Mouse (Mus musculus): ENCODE measurements around the gene Zfpm1. TPM values are rescaled to one million over a fixed set of nuclear protein-coding genes. Genes with fewer than 3 reads are reported as not detected.

The Zfpm1 gene
- polyA plus RNA-seq, 1 experiment: 5.8 TPM

- Histone ChIP-seq H3K27ac (ENCODE audit: insufficient read depth, low read depth, low read length) (no peak overlapping the region), H3K4me1 (ENCODE audit: control insufficient read depth, insufficient read depth, low read length) (no peaks in the 10 kb centered on the region), H3K4me3 (ENCODE audit: insufficient read depth, low read length) (no peak overlapping the region)
- TF ChIP-seq CTCF (IDR thresholded peaks at IDR 0.05; ENCODE audit: low read depth, low read length): no peak
- no peak for TF ChIP-seq POLR2A (IDR thresholded peaks at IDR 0.05; ENCODE audit: borderline replicate concordance, low read depth, low read length)
Observed at GRCm38 (mm10) chr8:122362271-122362670, 80.3 kb downstream of the Zfpm1 start.

GRCm38 (mm10) chr8:122362967-122363366 is 81.0 kb downstream of the Zfpm1 start:
- TF ChIP-seq CTCF (IDR thresholded peaks at IDR 0.05; ENCODE audit: low read depth, low read length) (no peak), POLR2A (IDR thresholded peaks at IDR 0.05; ENCODE audit: borderline replicate concordance, low read depth, low read length) (no peak)
- Histone ChIP-seq H3K4me1 (ENCODE audit: control insufficient read depth, insufficient read depth, low read length) (no peaks in the 10 kb centered on the region), H3K4me3 (ENCODE audit: insufficient read depth, low read length) (no peak overlapping the region), H3K27ac (ENCODE audit: insufficient read depth, low read depth, low read length) (no peak overlapping the region)

GRCm38 (mm10) chr8:122368494-122368893 is 86.6 kb downstream of the Zfpm1 start:
- Histone ChIP-seq H3K4me3 (ENCODE audit: insufficient read depth, low read length) (no peak overlapping the region), H3K4me1 (ENCODE audit: control insufficient read depth, insufficient read depth, low read length) (peaks cover 2% of the 10 kb centered on the region; the same call in 1 of the 2 replicates)

GRCm38 (mm10) chr8:122369665-122370064 is 87.7 kb downstream of the Zfpm1 start:
- Histone ChIP-seq H3K4me3 (ENCODE audit: insufficient read depth, low read length) (no peak overlapping the region), H3K27ac (ENCODE audit: insufficient read depth, low read depth, low read length) (no peak overlapping the region), H3K4me1 (ENCODE audit: control insufficient read depth, insufficient read depth, low read length) (peaks cover 2% of the 10 kb centered on the region; the same call in 1 of the 2 replicates)
- TF ChIP-seq CTCF (IDR thresholded peaks at IDR 0.05; ENCODE audit: low read depth, low read length) (peak; percentile 50; the same call in 1 of the 2 replicates), POLR2A (IDR thresholded peaks at IDR 0.05; ENCODE audit: borderline replicate concordance, low read depth, low read length) (no peak)

More at GRCm38 (mm10) chr8:122368494-122368893, 86.6 kb downstream of the Zfpm1 start:
- H3K27ac ChIP-seq (ENCODE audit: insufficient read depth, low read depth, low read length): no peak overlapping the region
- no peak for TF ChIP-seq POLR2A (IDR thresholded peaks at IDR 0.05; ENCODE audit: borderline replicate concordance, low read depth, low read length)
- no peak for TF ChIP-seq CTCF (IDR thresholded peaks at IDR 0.05; ENCODE audit: low read depth, low read length)

GRCm38 (mm10) chr8:122371706-122372105 is 89.8 kb downstream of the Zfpm1 start:
- H3K4me3 ChIP-seq (ENCODE audit: insufficient read depth, low read length): no peak overlapping the region
- no peak overlapping the region for H3K27ac ChIP-seq (ENCODE audit: insufficient read depth, low read depth, low read length)
- peaks cover 2% of the 10 kb centered on the region; the same call in 1 of the 2 replicates for H3K4me1 ChIP-seq (ENCODE audit: control insufficient read depth, insufficient read depth, low read length)
- TF ChIP-seq POLR2A (IDR thresholded peaks at IDR 0.05; ENCODE audit: borderline replicate concordance, low read depth, low read length): no peak

- H3K4me3 ChIP-seq (ENCODE audit: insufficient read depth, low read length): peak overlapping the region; percentile 58
- H3K27ac ChIP-seq (ENCODE audit: insufficient read depth, low read depth, low read length): no peak overlapping the region
- peaks cover 7% of the 10 kb centered on the region for H3K4me1 ChIP-seq (ENCODE audit: control insufficient read depth, insufficient read depth, low read length)
- no peak for TF ChIP-seq CTCF (IDR thresholded peaks at IDR 0.05; ENCODE audit: low read depth, low read length)
- no peak for TF ChIP-seq POLR2A (IDR thresholded peaks at IDR 0.05; ENCODE audit: borderline replicate concordance, low read depth, low read length)
Observed at GRCm38 (mm10) chr8:122375320-122375719, 93.4 kb downstream of the Zfpm1 start.

GRCm38 (mm10) chr8:122375751-122376364 is 93.9 kb downstream of the Zfpm1 start:
- H3K4me1 ChIP-seq (ENCODE audit: control insufficient read depth, insufficient read depth, low read length): peaks cover 7% of the 10 kb centered on the region
- H3K4me3 ChIP-seq (ENCODE audit: insufficient read depth, low read length): peak overlapping the region; percentile 58
- H3K27ac ChIP-seq (ENCODE audit: insufficient read depth, low read depth, low read length): peak overlapping the region; percentile 41
- TF ChIP-seq CTCF (IDR thresholded peaks at IDR 0.05; ENCODE audit: low read depth, low read length) (no peak), POLR2A (IDR thresholded peaks at IDR 0.05; ENCODE audit: borderline replicate concordance, low read depth, low read length) (no peak)

GRCm38 (mm10) chr8:122376365-122377231 is 94.7 kb downstream of the Zfpm1 start, which contains the start of gene Zc3h18:
TSS of gene Zc3h18 (plus strand) at chr8:122376609.
- no peak for TF ChIP-seq CTCF (IDR thresholded peaks at IDR 0.05; ENCODE audit: low read depth, low read length)
- no peak for TF ChIP-seq POLR2A (IDR thresholded peaks at IDR 0.05; ENCODE audit: borderline replicate concordance, low read depth, low read length)
- peaks cover 7% of the 10 kb centered on the region for H3K4me1 ChIP-seq (ENCODE audit: control insufficient read depth, insufficient read depth, low read length)
- peak within 1 kb of the TSS; percentile 76 for H3K4me3 ChIP-seq (ENCODE audit: insufficient read depth, low read length)
- H3K27ac ChIP-seq (ENCODE audit: insufficient read depth, low read depth, low read length): peak within 1 kb of the TSS; percentile 86

- Histone ChIP-seq H3K27ac (ENCODE audit: insufficient read depth, low read depth, low read length) (no peak overlapping the region), H3K4me1 (ENCODE audit: control insufficient read depth, insufficient read depth, low read length) (peaks cover 4% of the 10 kb centered on the region), H3K4me3 (ENCODE audit: insufficient read depth, low read length) (no peak overlapping the region)
- TF ChIP-seq POLR2A (IDR thresholded peaks at IDR 0.05; ENCODE audit: borderline replicate concordance, low read depth, low read length): no peak
- TF ChIP-seq CTCF (IDR thresholded peaks at IDR 0.05; ENCODE audit: low read depth, low read length): no peak
Observed at GRCm38 (mm10) chr8:122383039-122383438, 101.1 kb downstream of the Zfpm1 start.

Other genes starting within 250 kb of the Zfpm1 start
- gene Trhr2, start 78.6 kb downstream of the Zfpm1 start, polyA plus RNA-seq (2012; ENCODE audit: insufficient read depth, insufficient read length, missing spikeins): not detected in 2 replicates
- 35.2 and 35.3 TPM in 2 replicates for gene Zc3h18, start 94.5 kb downstream of the Zfpm1 start, polyA plus RNA-seq (2012; ENCODE audit: insufficient read depth, insufficient read length, missing spikeins)
- not detected in 2 replicates for gene Il17c, start 139.9 kb downstream of the Zfpm1 start, polyA plus RNA-seq (2012; ENCODE audit: insufficient read depth, insufficient read length, missing spikeins)
- gene Cyba, start 150.8 kb downstream of the Zfpm1 start, polyA plus RNA-seq (2012; ENCODE audit: insufficient read depth, insufficient read length, missing spikeins): 973 and 1,035 TPM in 2 replicates
- 9.6 and 12.3 TPM in 2 replicates for gene Mvd, start 161.3 kb downstream of the Zfpm1 start, polyA plus RNA-seq (2012; ENCODE audit: insufficient read depth, insufficient read length, missing spikeins)
- gene Snai3, start 178.6 kb downstream of the Zfpm1 start, polyA plus RNA-seq (2012; ENCODE audit: insufficient read depth, insufficient read length, missing spikeins): not detected in 2 replicates
- 62.2 and 68.2 TPM in 2 replicates for gene Rnf166, start 193.9 kb downstream of the Zfpm1 start, polyA plus RNA-seq (2012; ENCODE audit: insufficient read depth, insufficient read length, missing spikeins)
- 21.4 and 24.8 TPM in 2 replicates for gene Ctu2, start 194.0 kb downstream of the Zfpm1 start, polyA plus RNA-seq (2012; ENCODE audit: insufficient read depth, insufficient read length, missing spikeins)

Measured in bone marrow macrophage, adult 2 months (primary cell).